Mouse (Mus musculus): ENCODE measurements around the gene Exoc6.
A peak's percentile ranks its signal among the peaks of the same experiment; 100 is the strongest.

Gene Exoc6

GRCm38 (mm10) chr19:37574802-37575201, 24.6 kb downstream of the Exoc6 start:
- no peak for DNase-seq (ENCODE audit: low read depth, low spot score)

- no peak for DNase-seq (ENCODE audit: low read depth, low spot score)
Measured at GRCm38 (mm10) chr19:37579607-37580006, 29.4 kb downstream of the Exoc6 start.

- no peak for DNase-seq (ENCODE audit: low read depth, low spot score)
Measured at GRCm38 (mm10) chr19:37580438-37580837, 30.2 kb downstream of the Exoc6 start.

DNA sequence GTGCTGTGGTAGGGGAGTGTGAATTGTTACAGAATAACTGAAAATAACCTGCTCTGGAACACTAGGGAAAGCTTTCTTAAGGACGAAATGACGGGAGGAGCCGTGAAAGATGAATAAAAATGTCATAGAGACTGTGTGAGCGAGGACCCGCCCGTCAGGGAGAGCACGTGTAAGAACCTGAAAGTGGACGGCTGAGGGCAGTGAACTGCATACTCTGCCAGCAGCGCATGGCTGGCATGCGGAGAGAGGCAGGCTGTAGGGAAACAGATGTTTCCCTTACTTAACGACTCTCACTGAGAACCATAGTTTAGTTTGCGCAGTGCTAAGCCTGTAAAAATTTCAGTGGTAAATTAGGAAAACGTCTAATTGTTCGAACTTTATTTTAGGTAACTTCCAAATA, 35.0 kb downstream of the Exoc6 start:
- no peak for DNase-seq (ENCODE audit: low read depth, low spot score)

- DNase-seq (ENCODE audit: low read depth, low spot score): no peak
Measured at GRCm38 (mm10) chr19:37585684-37586083, 35.5 kb downstream of the Exoc6 start.

DNA sequence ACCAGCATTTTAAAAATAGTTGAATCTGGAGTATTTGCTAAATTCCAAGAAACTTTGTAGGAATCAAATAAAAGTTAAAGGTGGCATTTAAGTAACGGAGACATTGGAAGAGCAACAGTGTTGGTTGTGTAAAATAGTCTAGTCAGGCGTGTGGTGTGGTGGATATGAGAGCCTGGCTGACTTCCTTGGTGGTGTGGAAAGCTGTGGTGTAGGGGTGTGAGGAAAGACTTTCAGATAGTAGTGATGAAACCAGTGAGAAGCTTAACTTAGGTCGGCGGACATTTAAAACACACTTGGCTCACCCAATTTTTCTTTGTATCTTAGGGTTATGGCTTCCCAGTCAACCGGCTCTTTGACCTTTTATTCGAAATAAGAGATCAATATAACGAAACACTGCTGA, 40.3 kb downstream of the Exoc6 start:
- DNase-seq (ENCODE audit: low read depth, low spot score): no peak

GRCm38 (mm10) chr19:37601968-37602848, 52.0 kb downstream of the Exoc6 start:
- DNase-seq (ENCODE audit: low read depth, low spot score): peak; percentile 71

DNA sequence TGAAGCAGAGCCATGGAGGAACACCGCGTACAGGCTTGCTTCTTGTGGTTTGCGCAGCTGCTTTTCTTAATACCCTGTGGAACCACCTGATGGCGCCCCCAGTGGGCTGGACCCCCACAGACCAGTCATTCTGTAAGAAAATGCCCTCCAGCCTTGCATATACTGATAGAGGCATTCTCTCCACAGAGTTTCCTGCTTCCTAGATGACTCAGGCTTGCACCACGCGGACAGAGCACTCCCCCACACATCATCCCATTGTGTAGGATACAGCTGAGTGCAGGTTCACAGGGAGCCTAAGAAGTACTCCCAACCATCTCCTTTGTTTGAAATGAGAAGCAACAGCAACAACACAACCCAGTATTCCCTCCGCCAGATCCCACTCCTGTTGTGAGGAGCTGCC, 59.8 kb downstream of the Exoc6 start:
- DNase-seq (ENCODE audit: low read depth, low spot score): peak; percentile 9

- no peak for DNase-seq (ENCODE audit: low read depth, low spot score)
Measured at GRCm38 (mm10) chr19:37612893-37613292, 62.7 kb downstream of the Exoc6 start.

GRCm38 (mm10) chr19:37615039-37615630, 64.9 kb downstream of the Exoc6 start:
- no peak for DNase-seq (ENCODE audit: low read depth, low spot score)

- peak; percentile 41 for DNase-seq (ENCODE audit: low read depth, low spot score)
Measured at GRCm38 (mm10) chr19:37647994-37648393, 97.8 kb downstream of the Exoc6 start.

GRCm38 (mm10) chr19:37650526-37650925, 100.3 kb downstream of the Exoc6 start:
- DNase-seq (ENCODE audit: low read depth, low spot score): no peak

DNA sequence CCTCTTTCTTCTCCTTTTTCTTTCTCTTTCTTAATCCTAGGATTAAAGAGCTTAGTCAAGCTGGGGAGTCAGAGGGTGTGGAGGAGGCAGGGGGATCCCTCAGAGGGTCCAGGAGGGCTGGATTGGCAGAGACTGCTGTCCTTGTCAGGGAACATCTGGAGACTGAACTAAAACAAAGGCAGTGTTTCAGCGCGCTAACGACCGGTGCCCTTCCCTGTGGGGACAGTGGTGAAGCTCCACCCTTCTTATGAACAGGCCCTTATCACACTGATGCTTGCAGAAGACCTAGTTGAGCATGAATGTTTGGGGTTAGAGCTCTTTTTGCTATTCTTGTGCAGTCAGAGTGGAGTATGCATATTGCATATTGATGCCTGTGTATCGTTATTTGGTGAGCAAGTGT, 103.8 kb downstream of the Exoc6 start:
- no peak for DNase-seq (ENCODE audit: low read depth, low spot score)

DNA sequence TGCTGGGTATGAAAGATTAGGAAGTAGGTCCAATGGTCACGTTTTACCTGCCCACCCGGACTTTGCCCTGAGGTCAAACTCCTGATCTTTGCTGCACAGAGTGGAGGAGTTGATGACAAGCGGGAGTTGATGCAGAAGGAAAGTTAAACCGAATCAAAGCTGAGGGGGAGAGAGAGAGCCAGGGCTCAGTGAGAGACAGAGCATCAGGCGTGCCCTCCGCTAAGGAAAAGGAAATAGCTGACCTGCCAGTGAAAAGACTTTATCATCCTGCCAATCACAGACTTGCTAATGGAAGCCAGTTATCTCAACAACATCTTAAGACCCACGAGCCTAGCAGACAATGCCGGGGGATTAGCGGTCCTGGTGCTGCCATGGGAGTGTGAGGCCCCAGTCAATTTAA, 106.2 kb downstream of the Exoc6 start:
- DNase-seq (ENCODE audit: low read depth, low spot score): no peak

DNA sequence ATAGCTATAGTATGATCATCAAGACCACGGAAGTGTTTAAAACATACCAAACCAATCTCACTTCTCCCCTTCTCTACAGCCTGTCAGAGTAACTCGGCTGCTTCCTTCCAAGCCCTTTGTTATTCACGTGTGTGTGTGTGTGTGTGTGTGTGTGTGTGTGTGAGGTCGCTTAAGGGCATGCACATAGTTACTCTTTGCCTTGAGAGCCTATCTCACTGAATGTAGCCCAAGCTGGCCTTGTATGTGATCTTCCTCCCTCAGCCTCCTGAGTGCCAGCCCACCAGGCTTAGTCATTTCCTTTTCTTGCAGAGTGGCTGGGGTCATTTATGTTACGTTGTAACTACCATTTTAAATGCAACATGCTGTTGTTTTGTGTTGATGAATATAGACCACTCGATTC, 115.0 kb downstream of the Exoc6 start:
- no peak for DNase-seq (ENCODE audit: low read depth, low spot score)

- DNase-seq (ENCODE audit: low read depth, low spot score): no peak
Measured at GRCm38 (mm10) chr19:37667855-37668594, 117.8 kb downstream of the Exoc6 start.

GRCm38 (mm10) chr19:37668657-37669056, 118.4 kb downstream of the Exoc6 start:
- DNase-seq (ENCODE audit: low read depth, low spot score): no peak

DNA sequence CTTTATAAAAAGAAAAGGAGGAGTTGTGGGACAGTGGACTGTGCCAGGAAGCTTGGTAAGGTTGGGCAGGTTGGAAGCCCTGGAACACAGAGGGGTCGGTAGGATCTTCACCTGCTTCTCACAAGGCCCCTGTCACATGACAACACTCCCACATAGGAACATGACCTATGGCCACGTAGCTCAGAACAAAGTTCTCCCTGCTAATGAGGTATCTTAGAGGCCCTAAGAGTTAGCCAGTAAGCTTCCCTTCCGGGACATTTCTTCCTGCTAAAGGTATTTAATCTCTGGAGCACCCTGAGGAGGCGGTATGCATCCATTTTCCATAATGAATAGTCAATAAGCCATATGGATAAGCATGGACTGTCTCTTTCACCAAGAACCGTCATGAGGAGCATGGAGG, 119.3 kb downstream of the Exoc6 start:
- DNase-seq (ENCODE audit: low read depth, low spot score): no peak

DNA sequence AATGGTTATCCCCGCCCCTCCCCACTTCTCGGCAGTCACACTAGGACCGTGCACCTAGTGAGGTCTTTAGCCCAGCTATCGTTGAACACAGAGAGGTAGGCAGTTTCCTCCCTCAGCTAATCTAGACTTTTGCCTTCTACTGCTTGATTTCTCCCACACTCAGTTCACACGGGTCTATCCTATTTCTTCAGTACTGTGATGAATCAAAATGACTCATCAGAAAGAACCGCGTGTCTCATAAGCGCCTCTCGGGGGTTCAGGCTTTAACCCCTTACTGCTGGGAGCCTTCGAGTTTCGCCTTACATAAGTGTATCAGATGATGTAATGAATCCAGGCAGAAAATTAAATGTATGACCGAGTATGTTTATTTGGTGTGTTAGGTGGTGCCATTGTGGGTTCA, 123.2 kb downstream of the Exoc6 start:
- DNase-seq (ENCODE audit: low read depth, low spot score): no peak

DNA sequence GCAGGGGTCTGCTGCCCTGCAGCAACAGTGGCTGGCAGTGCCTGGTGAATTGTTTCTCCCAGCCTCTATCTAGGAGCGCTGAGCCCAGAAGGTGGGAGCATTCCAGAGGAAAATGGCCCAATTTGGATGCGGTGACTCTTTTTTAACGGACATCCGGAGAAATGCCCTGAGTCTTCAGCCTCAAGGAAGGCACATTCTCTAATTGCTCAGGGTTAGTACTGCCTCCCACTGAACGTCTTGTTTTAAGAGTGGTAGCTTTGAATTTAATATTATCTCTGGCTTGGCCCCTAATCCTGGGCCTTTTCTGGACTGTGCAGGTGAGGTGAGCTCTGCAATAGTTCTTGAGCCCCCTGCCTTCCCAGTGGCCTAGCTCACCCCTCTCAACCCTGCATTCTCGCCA, 135.1 kb downstream of the Exoc6 start, which contains the start of gene Cyp26c1:
Gene Cyp26c1, plus strand, starts transcription at position 301 of the 400 bp plus-strand sequence.
- DNase-seq (ENCODE audit: low read depth, low spot score): no peak

DNA sequence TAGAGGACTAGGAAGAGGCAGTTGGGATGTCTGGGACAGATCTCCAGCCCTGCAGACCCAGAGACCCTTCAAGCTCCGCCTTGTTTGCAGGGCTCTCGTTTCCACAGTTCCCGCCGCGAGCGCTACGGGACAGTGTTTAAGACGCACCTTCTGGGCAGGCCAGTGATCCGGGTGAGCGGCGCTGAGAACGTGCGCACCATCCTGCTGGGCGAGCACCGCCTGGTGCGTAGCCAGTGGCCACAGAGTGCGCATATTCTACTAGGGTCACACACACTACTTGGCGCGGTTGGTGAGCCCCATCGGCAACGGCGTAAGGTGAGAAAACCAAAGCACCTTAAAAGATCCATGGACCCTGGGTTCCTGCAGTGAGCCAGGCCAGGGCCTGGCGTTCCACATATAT, 136.1 kb downstream of the Exoc6 start:
- DNase-seq (ENCODE audit: low read depth, low spot score): peak; percentile 45

All from ES-CJ7 (cell line).